Mouse (Mus musculus) embryonic facial prominence, embryonic 11.5 days (tissue): ENCODE data around the gene Il1r2. TPM values are rescaled to one million over a fixed set of nuclear protein-coding genes. Genes with fewer than 3 reads are reported as not detected.

Experiments
- polyA plus RNA-seq: library from polyadenylated mRNA; unstranded; fragments of >200 nt; fragmentation: Nextera tagmentation; extraction: Ambion mirVana; gene quantifications from 2 replicates; pipeline ENCODE4 v1.2.1, GENCODE M21; 2014

Gene Il1r2
- polyA plus RNA-seq, 1 experiment from 2014 or later: 0.67 TPM

Other genes with a start within 250 kb of the Il1r2 start
- 27.7 and 28.5 TPM in 2 replicates for gene Map4k4, start 173.2 kb upstream of the Il1r2 start, polyA plus RNA-seq
- gene Il1r1, start 151.0 kb downstream of the Il1r2 start, polyA plus RNA-seq: 1.00 and 1.8 TPM in 2 replicates